Mouse (Mus musculus) right cerebral cortex, adult 18-20 months (tissue): ENCODE results near the gene 6430550D23Rik.
"Not testable (repeated sequence)": the region's sequence is repeated elsewhere in the genome, so short reads cannot be mapped to it uniquely, and the experiment has no call there.

Source experiments
- DNase-seq: peaks from one replicate; pipeline ENCODE4 v3.0.0; 2022; ENCODE audit warnings: mixed read lengths

6430550D23Rik gene

GRCm38 (mm10) chr2:155949362-155949761 lies 58.4 kb downstream of the 6430550D23Rik start:
- DNase-seq = no peak

DNA sequence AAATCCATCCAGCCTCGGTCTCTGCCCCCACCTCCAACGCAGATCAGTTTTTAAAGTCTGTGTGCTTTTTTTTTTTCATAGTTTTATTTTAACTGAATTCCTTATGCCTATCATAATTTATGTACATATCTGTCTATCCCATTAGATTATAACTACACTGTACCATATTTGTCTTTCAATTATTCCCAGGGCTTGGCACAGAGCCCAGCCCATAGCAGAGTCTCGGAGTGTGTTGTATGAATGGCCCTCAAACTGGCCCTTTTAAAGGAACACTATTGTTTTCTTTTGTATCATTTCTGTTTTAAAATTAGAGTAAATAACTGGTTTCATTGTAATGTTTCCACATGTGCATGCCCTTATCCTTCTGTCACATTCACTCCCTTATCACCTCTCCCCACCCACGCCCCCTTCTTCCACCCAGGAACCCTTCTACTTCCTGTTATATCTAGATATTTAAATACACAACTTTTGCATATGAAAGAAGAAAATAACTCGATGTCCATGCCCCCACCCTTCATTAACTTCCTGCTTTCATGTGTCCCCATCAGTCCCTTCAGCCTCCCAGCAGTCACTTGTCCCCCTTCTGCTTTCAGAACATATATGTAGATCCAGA lies 60.3 kb downstream of the 6430550D23Rik start:
- no peak for DNase-seq

DNA sequence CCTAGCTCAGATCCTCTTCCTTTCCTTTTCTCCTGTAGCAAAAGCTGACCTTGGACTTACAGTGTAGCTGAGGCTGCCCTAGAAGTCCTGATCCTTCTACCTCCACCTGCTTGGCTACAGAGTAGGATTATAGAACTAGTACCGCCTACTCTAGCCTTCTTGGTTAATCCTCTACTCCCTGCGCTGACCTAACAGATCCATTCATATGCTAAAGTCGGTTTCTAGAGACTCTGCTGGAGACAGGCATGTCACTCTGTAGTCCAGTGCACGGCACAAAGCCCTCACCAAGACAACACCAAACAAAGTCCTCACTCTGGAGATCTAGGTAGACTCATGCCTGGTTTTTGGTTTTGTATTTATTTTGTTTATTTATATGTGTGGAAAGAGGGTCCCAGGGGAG lies 61.3 kb downstream of the 6430550D23Rik start:
- no peak for DNase-seq

DNA sequence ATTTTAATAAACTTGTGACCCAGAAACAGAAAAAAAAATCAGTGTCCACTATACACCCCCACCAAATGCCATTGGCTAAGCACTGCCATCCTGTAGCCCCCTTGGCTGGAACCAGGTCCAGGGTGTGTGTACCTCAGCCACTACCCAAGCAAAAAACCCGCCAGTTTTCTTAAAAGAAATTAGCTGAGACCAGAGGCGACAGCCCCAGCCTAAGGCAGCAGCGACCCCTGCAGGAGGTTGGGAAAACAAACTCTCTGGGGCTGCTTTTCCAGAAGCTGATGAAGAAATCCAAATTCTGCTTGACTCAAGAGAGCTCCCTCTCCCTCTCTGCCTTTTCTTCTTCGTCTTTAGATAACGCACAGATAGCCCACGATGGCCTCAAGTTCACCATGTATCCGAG lies 61.7 kb downstream of the 6430550D23Rik start:
- DNase-seq = peak; percentile 46

DNA sequence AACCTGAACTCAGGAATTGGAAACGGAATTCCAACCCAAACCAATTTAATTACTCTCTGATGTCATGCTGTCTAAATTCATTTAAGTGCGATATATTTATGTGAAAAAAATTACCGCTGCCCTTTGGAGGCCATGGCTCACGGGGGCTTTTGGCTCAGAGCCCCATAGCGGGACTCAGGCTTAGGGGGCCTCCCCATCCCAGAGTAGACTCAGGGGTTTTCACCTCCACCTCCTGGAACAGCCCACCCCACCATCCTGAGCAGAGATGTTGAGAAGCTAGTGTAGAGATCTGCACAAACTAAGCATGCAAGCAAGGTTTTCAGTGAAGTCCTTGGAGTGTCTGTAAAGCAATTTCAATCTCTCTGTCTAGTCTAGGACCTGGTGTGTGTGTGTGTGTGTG lies 62.2 kb downstream of the 6430550D23Rik start:
- DNase-seq = no peak

DNA sequence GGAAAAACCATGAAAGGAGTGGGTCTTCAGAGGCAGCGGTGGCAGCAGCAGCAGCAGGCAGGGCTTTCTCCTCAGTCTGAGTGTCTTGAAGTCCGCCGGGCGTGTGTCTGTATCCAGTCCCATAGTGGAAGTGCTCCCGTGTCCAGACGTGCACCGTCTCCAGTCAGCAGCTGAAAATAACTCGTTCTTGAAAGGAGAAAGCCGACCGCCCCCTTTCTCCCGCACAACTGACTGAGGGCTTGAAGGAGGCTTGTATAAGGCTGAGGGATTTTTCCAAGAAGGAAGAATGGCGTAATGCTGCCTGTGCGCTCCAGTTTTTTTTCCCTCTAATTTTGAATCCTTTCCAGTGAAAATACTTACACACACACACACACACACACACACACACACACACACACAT lies 62.7 kb downstream of the 6430550D23Rik start, which contains the start of gene Gdf5:
TSS of gene Gdf5 (minus strand) at position 244 of the 400 bp plus-strand sequence.
- peak; percentile 53 for DNase-seq

DNA sequence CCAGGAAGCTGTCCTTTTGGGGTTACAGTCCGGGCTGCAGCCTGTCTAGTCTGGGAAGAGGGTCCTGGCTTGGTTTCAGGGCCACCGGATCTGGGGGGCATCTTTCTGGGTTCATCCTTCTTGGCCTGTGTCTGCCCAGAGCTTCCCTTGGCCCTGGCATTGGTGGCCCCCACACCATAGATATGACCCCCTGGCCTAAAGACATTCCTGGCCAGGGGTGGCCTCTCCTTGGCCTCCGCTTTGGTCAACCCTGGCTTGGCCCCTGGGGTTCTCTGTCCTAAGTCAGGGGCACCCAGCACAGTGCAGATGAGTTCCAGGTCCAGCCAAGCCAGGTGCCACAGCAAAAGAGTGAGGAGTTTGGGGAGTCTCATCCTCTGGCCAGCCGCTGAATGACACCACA lies 63.1 kb downstream of the 6430550D23Rik start:
- no peak for DNase-seq

DNA sequence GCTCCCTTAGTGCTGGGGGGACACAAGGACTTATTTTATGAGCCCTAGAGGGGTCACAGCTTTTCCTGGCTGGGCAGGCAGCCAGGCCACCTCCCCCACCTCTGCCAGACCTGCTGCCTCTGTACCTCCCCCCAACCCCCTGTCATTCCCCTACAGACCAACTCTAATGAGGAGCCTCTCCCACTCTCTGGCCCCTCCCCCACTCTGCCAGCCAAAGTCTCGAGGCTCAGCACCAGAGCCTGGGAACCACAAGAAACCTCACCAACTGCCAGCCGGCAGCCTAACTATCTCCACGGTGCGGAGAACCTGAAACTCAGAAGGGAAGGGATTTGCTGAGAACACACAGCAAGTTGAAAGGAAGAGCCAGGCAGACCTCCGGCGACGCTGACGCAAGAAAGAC lies 64.3 kb downstream of the 6430550D23Rik start:
- DNase-seq = no peak

- DNase-seq = no peak
These were observed 65.9 kb downstream of the 6430550D23Rik start for GRCm38 (mm10) chr2:155941697-155942442.

DNA sequence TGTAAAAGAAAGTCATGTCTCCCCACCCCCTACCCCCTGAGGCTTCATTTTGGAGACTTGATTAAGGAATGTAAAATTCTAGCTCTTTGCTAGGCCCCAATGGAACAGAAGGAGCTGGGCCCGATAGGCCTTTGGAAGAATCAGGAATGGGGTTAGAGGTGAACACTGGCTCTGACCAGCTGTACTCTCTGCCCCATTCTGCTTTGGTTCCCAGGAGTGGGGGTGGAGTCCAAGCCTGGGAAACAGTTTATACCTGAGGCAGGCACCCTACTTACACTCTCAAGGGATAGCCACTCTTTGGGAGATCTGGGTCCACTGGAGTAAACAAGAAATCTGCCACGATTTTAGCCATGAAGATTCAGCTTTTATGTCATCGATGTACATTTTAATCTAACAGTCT lies 67.1 kb downstream of the 6430550D23Rik start, which contains the start of gene Gm15557:
TSS of gene Gm15557 (plus strand) at position 48 of the 400 bp plus-strand sequence.
- DNase-seq = no peak

DNA sequence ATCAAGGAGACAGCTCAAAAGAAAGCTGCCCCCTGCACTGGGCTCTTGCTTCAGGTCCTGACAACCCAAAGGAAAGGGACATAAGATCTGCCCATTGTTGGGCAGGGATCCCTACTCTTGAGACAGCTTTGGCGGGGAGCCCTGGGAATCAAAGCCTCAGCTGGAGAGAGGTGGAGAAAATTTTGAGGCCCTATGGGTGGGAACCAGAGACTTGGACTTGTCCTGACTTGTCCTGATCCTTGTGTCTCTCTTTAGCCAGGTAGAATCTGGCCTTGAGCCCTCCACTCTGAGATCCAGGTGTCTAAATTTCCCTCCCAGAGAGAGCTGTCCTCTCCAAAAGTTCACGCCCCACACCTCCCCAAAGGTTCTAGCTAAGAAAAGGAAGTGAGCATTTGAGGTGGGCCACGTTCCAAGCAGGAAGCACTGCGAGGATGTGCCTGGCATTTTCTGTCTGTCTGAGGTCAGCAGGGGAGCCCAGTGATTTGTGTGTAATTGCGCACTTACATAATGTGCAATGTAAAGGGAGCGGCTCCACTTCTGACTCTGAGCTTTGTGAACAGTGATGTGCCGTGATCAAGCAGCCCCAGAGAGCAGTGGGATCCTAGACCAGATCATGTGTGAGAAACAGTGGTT lies 67.8 kb downstream of the 6430550D23Rik start:
- DNase-seq = no peak

- DNase-seq = peak; percentile 97
These were observed 78.0 kb downstream of the 6430550D23Rik start, which contains the start of gene Uqcc1 for GRCm38 (mm10) chr2:155929531-155930442. Gene Uqcc1, minus strand, starts transcription at chr2:155930310.

- DNase-seq = no peak
These were observed 78.9 kb downstream of the 6430550D23Rik start for GRCm38 (mm10) chr2:155928711-155929345.

GRCm38 (mm10) chr2:155925213-155925612 lies 82.6 kb downstream of the 6430550D23Rik start:
- DNase-seq = not testable (repeated sequence)
